In the genomic region with DNA sequence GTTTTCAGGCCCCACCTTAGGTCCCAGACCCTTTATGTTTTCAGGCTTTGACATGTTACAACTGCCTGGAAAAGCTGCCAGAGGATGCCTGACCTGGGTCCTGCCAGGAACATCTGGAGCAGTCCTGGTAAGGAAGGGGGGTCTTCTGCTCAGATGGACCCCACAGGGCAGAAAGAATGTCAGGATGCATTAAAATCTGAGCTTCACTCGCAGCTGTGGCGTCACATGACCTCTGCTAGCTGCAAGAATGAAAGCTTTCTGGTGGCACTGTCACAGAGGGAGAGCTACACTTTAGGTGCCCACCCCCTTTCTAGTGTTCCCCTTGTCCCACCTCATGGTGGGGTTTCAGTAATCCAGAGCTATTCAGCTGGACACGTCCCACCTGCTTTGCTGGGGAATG, we compare ENCODE assay signal across 14 mouse cellular contexts. TPM values are rescaled to one million over a fixed set of nuclear protein-coding genes. Genes with fewer than 3 reads are reported as not detected.
A peak's percentile ranks its signal among the peaks of the same experiment; 100 is the strongest.
DNase-seq lines count a peak whose midpoint lies in the region; ATAC-seq and TF ChIP-seq lines count a peak whose summit lies in the region.
"Had no signal": no experiment of that assay in that cellular context is flagged by ENCODE, and none has a peak within 500 bp of the region (broad histone marks: within the 10 kb centered on the region; RNA-seq: fewer than 3 reads in every experiment).

No protein-coding gene starts in this region.

- 0 out of 2 replicates have a peak overlapping the region, but pooled peaks have one; percentile 17 for H3K27ac ChIP-seq in heart, postnatal 0 days (ENCODE audit: low read depth)
- peak overlapping the region; percentile 41 for H3K27ac ChIP-seq in embryonic facial prominence, embryonic 10.5 days (replicated peaks)
- H3K27ac ChIP-seq in midbrain, embryonic 11.5 days (ENCODE audit: low read depth, low read length), result no peak overlapping the region
- H3K27ac ChIP-seq: liver, embryonic 15.5 days had no signal

- H3K36me3 ChIP-seq in heart, postnatal 0 days (replicated peaks; ENCODE audit: control insufficient read depth, insufficient read depth, low read length), result peaks cover 16% of the 10 kb centered on the region
- H3K36me3 ChIP-seq in embryonic facial prominence, embryonic 10.5 days (replicated peaks), result peaks cover 23% of the 10 kb centered on the region
- H3K36me3 ChIP-seq in midbrain, embryonic 11.5 days (ENCODE audit: control insufficient read depth, insufficient read depth, low read length), result no peaks in the 10 kb centered on the region

- no peak overlapping the region for H3K4me3 ChIP-seq in heart, postnatal 0 days (ENCODE audit: low read depth, low read length)
- H3K4me3 ChIP-seq in embryonic facial prominence, embryonic 10.5 days, result no peak overlapping the region
- no peak overlapping the region for H3K4me3 ChIP-seq in midbrain, embryonic 11.5 days (ENCODE audit: low read depth, low read length)
- H3K4me3 ChIP-seq: liver, embryonic 15.5 days had no signal

- TF ChIP-seq CTCF in heart, postnatal 0 days (IDR thresholded peaks at IDR 0.05; ENCODE audit: low read depth), result no peak

- no peaks in the 10 kb centered on the region for H3K9me3 ChIP-seq in heart, postnatal 0 days (replicated peaks; ENCODE audit: control insufficient read depth, low read length)
- H3K9me3 ChIP-seq in embryonic facial prominence, embryonic 10.5 days, result no peaks in the 10 kb centered on the region
- H3K9me3 ChIP-seq in midbrain, embryonic 11.5 days (ENCODE audit: control insufficient read depth, low read length), result no peaks in the 10 kb centered on the region
- H3K9me3 ChIP-seq: liver, embryonic 15.5 days had no signal

- H3K4me1 ChIP-seq in heart, postnatal 0 days (ENCODE audit: control insufficient read depth, insufficient read depth), result peaks cover 32% of the 10 kb centered on the region
- H3K4me1 ChIP-seq in embryonic facial prominence, embryonic 10.5 days, result peaks cover 83% of the 10 kb centered on the region
- peaks cover 11% of the 10 kb centered on the region for H3K4me1 ChIP-seq in midbrain, embryonic 11.5 days (ENCODE audit: control insufficient read depth, insufficient read depth, low read length)
- H3K4me1 ChIP-seq: liver, embryonic 15.5 days had no signal

- DNase-seq in heart, postnatal 0 days (ENCODE audit: low spot score), result no peak
- DNase-seq in heart, postnatal 25 days (ENCODE audit: low spot score), result no peak
- DNase-seq in embryonic facial prominence, embryonic 10.5 days (ENCODE audit: low spot score), result peak; percentile 52
- peak; percentile 49 for DNase-seq in forelimb bud, embryonic 11.5 days (ENCODE audit: low read depth, low spot score)
- DNase-seq in midbrain, embryonic 11.5 days (ENCODE audit: low spot score, missing footprints), result no peak
- DNase-seq in left cerebral cortex, postnatal 25 days (ENCODE audit: low spot score in 2 of 2), result no peak
- no peak for DNase-seq in urinary bladder, postnatal 36 days (ENCODE audit: low spot score in 2 of 2)
- no peak for DNase-seq in liver
- DNase-seq: B cell, adult 2 months; cerebellum, postnatal 10 days; kidney, adult 9 months; right cerebral cortex, postnatal 14 days; thymus, postnatal 4 days had no signal

- 79% methylated on average over 3 of the region's 3 CpGs for WGBS in heart, postnatal 0 days
- 38% methylated on average over 3 of the region's 3 CpGs for WGBS in embryonic facial prominence, embryonic 10.5 days
- WGBS in midbrain, embryonic 11.5 days, result 52% methylated on average over 3 of the region's 3 CpGs

- TF ChIP-seq EP300 in heart, postnatal 0 days (IDR thresholded peaks at IDR 0.05; ENCODE audit: low read depth), result no peak

- H3K27me3 ChIP-seq in heart, postnatal 0 days (ENCODE audit: control insufficient read depth, insufficient read depth, low read length), result no peaks in the 10 kb centered on the region
- no peaks in the 10 kb centered on the region for H3K27me3 ChIP-seq in embryonic facial prominence, embryonic 10.5 days (replicated peaks; ENCODE audit: low read depth, poor library complexity, severe bottlenecking)
- no peaks in the 10 kb centered on the region for H3K27me3 ChIP-seq in midbrain, embryonic 11.5 days (ENCODE audit: control insufficient read depth, insufficient read depth, low read length)
- H3K27me3 ChIP-seq: liver, embryonic 15.5 days had no signal

- H3K9ac ChIP-seq in heart, postnatal 0 days (replicated peaks; ENCODE audit: low read depth, low read length), result no peak overlapping the region
- no peak overlapping the region for H3K9ac ChIP-seq in midbrain, embryonic 11.5 days (ENCODE audit: low read length)
- H3K9ac ChIP-seq: liver, embryonic 15.5 days had no signal

- intact Hi-C loops in heart, postnatal 25 days (cut with DNase I), result no loop called here
- intact Hi-C loops in left cerebral cortex, postnatal 25 days (cut with DNase I), result no loop called here

- H3K4me2 ChIP-seq in heart, postnatal 0 days (ENCODE audit: low read depth, low read length), result no peak overlapping the region
- no peak overlapping the region for H3K4me2 ChIP-seq in midbrain, embryonic 11.5 days
- H3K4me2 ChIP-seq: liver, embryonic 15.5 days had no signal

- no peak for ATAC-seq in heart, postnatal 0 days (ENCODE audit: insufficient read depth, low read depth)
- ATAC-seq in midbrain, embryonic 11.5 days (ENCODE audit: low FRiP score), result peak; percentile 16; the same call in 1 of the 2 replicates

RNA-seq across cellular contexts. Expression of gene Slc25a51, which starts 28.4 kb away (rescaled TPM):
- total RNA-seq in heart, postnatal 0 days (2014; rRNA removed; ENCODE audit: low replicate concordance), result 136 and 190 TPM in 2 replicates
- 60.9 and 70.1 TPM in 2 replicates for polyA plus RNA-seq in heart, postnatal 0 days (2015; fragmentation: Nextera tagmentation; extraction: Ambion mirVana)
- total RNA-seq in heart, postnatal 25 days (2021), result 100 to 1,000 TPM; 105 to 128 TPM
- 82.0 and 87.0 TPM in 2 replicates for polyA plus RNA-seq in embryonic facial prominence, embryonic 10.5 days (2016; fragmentation: Nextera tagmentation; extraction: Ambion mirVana)
- polyA plus RNA-seq in midbrain, embryonic 11.5 days (2014; fragmentation: Nextera tagmentation; extraction: Ambion mirVana), result 63.4 and 78.6 TPM in 2 replicates
- 100 to 1,000 TPM; 118 to 120 TPM for total RNA-seq in left cerebral cortex, postnatal 25 days (2021)

Comparison
In these comparisons a context has a peak if more than half of its experiments do, and no peak if none do; other contexts are left out.
1. DNase-seq: peak in embryonic facial prominence, embryonic 10.5 days (single experiment) and forelimb bud, embryonic 11.5 days (single experiment); none in heart, postnatal 0 days (single experiment), heart, postnatal 25 days (single experiment), midbrain, embryonic 11.5 days (single experiment), left cerebral cortex, postnatal 25 days (0 of 2), urinary bladder, postnatal 36 days (0 of 2) and liver (single experiment).